Mouse (Mus musculus): Measurements from ENCODE around the gene Olfr1028. TPM values are rescaled to one million over a fixed set of nuclear protein-coding genes. Genes with fewer than 3 reads are reported as not detected.
A peak's percentile ranks its signal among the peaks of the same experiment; 100 is the strongest.

Olfr1028 gene
- polyA plus RNA-seq (2015; fragmentation: Nextera tagmentation; extraction: Ambion mirVana) = not detected in 2 replicates

DNA sequence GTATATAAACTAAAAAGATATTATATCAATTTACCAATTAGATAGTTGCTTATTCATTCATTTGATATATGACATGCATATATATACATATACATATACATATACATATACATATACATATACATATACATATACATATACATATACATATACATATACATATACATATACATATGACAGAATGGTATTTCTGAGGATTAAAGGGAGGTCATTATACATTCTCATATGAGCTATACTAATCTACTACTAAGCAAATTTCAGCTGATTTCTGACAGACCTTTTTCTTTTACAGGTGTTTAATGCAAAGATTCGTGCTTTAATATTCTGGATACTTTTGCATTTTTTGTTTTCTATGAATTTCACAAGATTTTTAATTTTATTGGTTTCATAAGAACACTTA, at the start of gene Olfr1028:
Olfr1028 (plus strand) TSS at position 301 of the 400 bp plus-strand sequence.
- Histone ChIP-seq H3K36me3 (no peaks in the 10 kb centered on the region), H3K4me2 (replicated peaks) (no peak within 1 kb of the TSS), H3K27me3 (no peaks in the 10 kb centered on the region), H3K9me3 (no peaks in the 10 kb centered on the region), H3K27ac (replicated peaks) (no peak within 1 kb of the TSS), H3K4me1 (no peaks in the 10 kb centered on the region), H3K9ac (replicated peaks) (no peak within 1 kb of the TSS), H3K4me3 (no peak within 1 kb of the TSS)
- ATAC-seq (replicated peaks) = no peak
- WGBS = 75% methylated on average over 1 of the region's 1 CpGs

DNA sequence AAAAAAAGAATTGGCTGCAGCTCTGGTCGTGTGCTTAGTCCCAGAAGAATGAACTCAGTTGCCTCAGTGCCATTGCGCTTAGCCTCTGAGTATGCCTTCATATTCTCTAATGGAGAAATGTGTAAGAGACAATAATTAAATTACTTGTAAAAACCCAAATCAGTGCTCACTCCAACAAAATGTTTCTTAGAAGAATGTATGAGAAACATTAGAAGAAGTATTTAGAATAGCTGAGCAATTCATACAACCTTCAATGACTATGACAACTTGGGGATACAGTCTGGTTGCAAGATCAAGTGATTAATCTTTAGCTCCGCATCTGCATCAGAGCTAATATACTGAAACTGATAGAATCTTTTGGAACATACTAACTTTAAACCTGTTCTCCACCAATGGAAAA, 45.3 kb upstream of the Olfr1028 start, which contains the start of gene Olfr1024:
Olfr1024 (minus strand) TSS at position 101 of the 400 bp plus-strand sequence.
- H3K4me2 ChIP-seq (replicated peaks) = no peak within 1 kb of the TSS
- no peaks in the 10 kb centered on the region for H3K4me1 ChIP-seq
- H3K36me3 ChIP-seq = no peaks in the 10 kb centered on the region
- H3K4me3 ChIP-seq = no peak within 1 kb of the TSS
- no peak within 1 kb of the TSS for H3K27ac ChIP-seq (replicated peaks)
- no peaks in the 10 kb centered on the region for H3K27me3 ChIP-seq
- 89% methylated on average over 3 of the region's 3 CpGs for WGBS
- no peaks in the 10 kb centered on the region for H3K9me3 ChIP-seq
- H3K9ac ChIP-seq (replicated peaks) = no peak within 1 kb of the TSS
- ATAC-seq (replicated peaks) = no peak

DNA sequence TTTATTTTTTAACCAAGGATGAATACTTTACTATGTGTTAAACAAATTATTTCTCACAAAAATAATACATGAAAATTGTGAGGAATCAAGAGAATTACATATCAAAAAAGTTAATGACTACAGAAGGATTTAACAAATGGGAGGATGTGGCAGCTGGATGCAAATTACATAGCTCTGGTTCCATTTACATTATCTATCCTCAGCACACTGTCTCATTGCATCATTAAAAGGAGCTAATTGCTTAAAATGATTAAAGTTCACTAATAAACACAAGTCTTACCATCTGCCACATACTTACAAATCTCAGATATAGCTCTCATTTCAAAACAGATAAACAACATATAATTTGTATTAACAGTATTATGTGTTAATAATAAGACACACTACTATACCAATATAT, 37.0 kb upstream of the Olfr1028 start:
- ATAC-seq (replicated peaks) = peak; percentile 53; the same call in 1 of the 2 replicates
- Histone ChIP-seq H3K27ac (replicated peaks) (no peak overlapping the region), H3K27me3 (no peaks in the 10 kb centered on the region), H3K4me2 (replicated peaks) (no peak overlapping the region), H3K4me3 (no peak overlapping the region), H3K4me1 (no peaks in the 10 kb centered on the region), H3K9ac (replicated peaks) (no peak overlapping the region), H3K36me3 (no peaks in the 10 kb centered on the region), H3K9me3 (no peaks in the 10 kb centered on the region)

DNA sequence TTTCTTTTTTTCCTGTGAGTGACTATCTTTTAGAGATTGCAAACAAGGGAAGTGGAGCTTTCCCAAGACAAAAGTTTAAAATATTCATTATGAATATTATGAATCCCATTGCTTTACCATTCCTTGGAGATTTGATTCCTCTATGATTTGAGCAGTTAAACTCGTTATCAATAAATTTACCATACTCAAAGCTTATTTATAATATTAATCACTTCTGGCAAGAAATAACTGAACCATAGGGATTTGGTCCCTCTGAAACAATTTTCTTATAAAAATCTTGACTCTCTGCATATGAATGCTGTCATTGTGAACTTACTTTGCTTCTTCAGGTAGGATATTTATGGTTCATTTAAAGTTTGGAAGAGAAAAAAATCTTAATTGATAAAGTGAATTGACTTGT, 35.3 kb upstream of the Olfr1028 start, which contains the start of gene Olfr1025-ps1:
Olfr1025-ps1 (plus strand) TSS at position 301 of the 400 bp plus-strand sequence.
- H3K9ac ChIP-seq (replicated peaks) = no peak within 1 kb of the TSS
- no peak within 1 kb of the TSS for H3K4me2 ChIP-seq (replicated peaks)
- H3K27ac ChIP-seq (replicated peaks) = no peak within 1 kb of the TSS
- H3K4me1 ChIP-seq = no peaks in the 10 kb centered on the region
- H3K9me3 ChIP-seq = no peaks in the 10 kb centered on the region
- 55% methylated on average over 1 of the region's 1 CpGs for WGBS
- no peaks in the 10 kb centered on the region for H3K36me3 ChIP-seq
- no peak within 1 kb of the TSS for H3K4me3 ChIP-seq
- no peaks in the 10 kb centered on the region for H3K27me3 ChIP-seq
- no peak for ATAC-seq (replicated peaks)

DNA sequence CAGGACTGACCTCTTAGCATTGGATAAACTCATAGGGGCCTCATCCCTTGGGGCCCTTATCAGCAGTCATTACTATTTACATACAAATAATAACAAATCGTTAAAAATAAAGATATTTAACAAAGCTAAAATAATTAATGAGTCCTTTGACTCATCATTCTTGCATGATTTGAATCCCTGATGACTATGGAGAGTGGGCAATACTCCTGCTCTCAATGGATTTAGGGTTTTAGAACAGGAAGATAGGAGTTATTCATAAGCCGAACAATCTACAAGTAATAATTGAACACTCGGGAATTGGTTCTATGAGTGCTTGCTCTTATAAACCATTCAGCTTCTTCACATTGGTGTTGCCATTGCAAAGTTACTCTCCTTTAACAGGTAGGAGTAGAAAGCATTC, 29.0 kb upstream of the Olfr1028 start, which contains the start of gene Olfr1026:
Olfr1026 (plus strand) TSS at position 301 of the 400 bp plus-strand sequence.
- H3K4me3 ChIP-seq = no peak within 1 kb of the TSS
- H3K9ac ChIP-seq (replicated peaks) = no peak within 1 kb of the TSS
- WGBS = 85% methylated on average over 3 of the region's 3 CpGs
- H3K4me2 ChIP-seq (replicated peaks) = no peak within 1 kb of the TSS
- H3K27ac ChIP-seq (replicated peaks) = no peak within 1 kb of the TSS
- H3K4me1 ChIP-seq = no peaks in the 10 kb centered on the region
- H3K9me3 ChIP-seq = no peaks in the 10 kb centered on the region
- no peaks in the 10 kb centered on the region for H3K27me3 ChIP-seq
- H3K36me3 ChIP-seq = no peaks in the 10 kb centered on the region
- no peak for ATAC-seq (replicated peaks)

DNA sequence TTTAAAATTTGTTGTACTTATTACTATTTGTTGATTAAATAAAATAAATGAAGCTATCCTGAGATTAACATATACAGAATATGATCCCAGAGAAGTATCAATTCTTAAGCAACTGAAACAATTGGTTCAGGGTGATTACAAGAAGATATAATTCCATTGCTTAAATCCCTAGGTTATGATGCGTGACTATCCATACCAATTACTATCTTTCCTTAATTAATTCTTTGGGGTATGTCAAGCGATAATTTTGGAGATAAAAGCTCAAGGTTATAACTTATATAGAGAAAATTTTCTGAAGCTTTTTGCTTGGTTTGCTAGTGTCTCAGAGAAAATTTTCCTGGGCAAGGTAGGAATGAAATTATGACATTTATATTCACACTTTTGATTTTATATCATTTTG, 23.4 kb downstream of the Olfr1028 start, which contains the start of gene Olfr1029:
Olfr1029 (plus strand) TSS at position 301 of the 400 bp plus-strand sequence.
- Histone ChIP-seq H3K4me1 (no peaks in the 10 kb centered on the region), H3K9ac (replicated peaks) (no peak within 1 kb of the TSS), H3K9me3 (no peaks in the 10 kb centered on the region), H3K27ac (replicated peaks) (no peak within 1 kb of the TSS), H3K27me3 (no peaks in the 10 kb centered on the region), H3K4me2 (replicated peaks) (no peak within 1 kb of the TSS), H3K36me3 (no peaks in the 10 kb centered on the region), H3K4me3 (no peak within 1 kb of the TSS)
- ATAC-seq (replicated peaks) = no peak
- 86% methylated on average over 2 of the region's 2 CpGs for WGBS

DNA sequence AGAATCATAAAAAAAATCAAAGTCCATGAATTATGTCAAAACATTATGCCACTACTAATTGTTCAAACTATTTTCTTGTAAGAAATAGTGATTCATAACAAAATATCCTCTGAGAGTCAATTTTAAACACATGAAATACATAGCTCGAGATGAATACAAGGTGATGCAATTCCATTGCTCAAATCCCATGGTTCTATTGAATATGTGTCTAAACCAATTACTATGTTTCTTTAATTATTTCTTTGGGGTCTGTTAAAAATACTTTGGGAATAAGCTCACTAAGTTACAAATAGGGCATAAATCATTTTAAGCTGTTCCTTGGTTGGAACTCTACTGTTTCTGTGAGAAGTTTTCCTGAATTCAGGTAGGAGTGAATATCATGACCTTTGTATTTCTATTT, 28.7 kb downstream of the Olfr1028 start, which contains the start of gene Olfr1030:
Olfr1030 (plus strand) TSS at position 301 of the 400 bp plus-strand sequence.
- H3K36me3 ChIP-seq = no peaks in the 10 kb centered on the region
- WGBS = 72% methylated on average over 1 of the region's 1 CpGs

DNA sequence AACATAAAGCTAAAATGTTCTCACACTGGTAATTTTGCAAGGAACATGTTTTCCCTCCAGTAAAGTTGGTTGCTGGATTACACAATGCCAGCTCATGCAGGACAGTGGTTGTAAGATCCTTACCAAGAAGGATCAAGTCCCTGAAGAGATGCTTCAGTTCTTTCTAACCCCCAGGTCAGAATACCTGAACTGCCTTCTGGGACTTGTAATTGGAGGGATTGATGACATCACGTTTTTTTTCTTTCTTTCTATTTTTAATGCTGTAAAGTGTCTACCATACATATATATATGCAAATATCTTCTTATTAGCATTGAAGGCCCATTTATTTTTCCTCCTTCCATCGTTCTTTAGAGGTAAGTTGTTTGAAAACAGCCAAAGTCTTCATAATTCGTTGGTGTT, 39.8 kb downstream of the Olfr1028 start, which contains the start of gene Olfr1031:
Olfr1031 (plus strand) TSS at position 301 of the 400 bp plus-strand sequence.
- 61% methylated on average over 3 of the region's 3 CpGs for WGBS
- Histone ChIP-seq H3K4me2 (replicated peaks) (no peak within 1 kb of the TSS), H3K27me3 (no peaks in the 10 kb centered on the region), H3K4me1 (no peaks in the 10 kb centered on the region), H3K36me3 (no peaks in the 10 kb centered on the region), H3K9ac (replicated peaks) (no peak within 1 kb of the TSS), H3K4me3 (no peak within 1 kb of the TSS), H3K9me3 (no peaks in the 10 kb centered on the region), H3K27ac (replicated peaks) (no peak within 1 kb of the TSS)
- no peak for ATAC-seq (replicated peaks)

More for the DNA sequence above, 28.7 kb downstream of the Olfr1028 start, which contains the start of gene Olfr1030:
- Histone ChIP-seq H3K27me3 (no peaks in the 10 kb centered on the region), H3K9ac (replicated peaks) (no peak within 1 kb of the TSS), H3K4me2 (replicated peaks) (no peak within 1 kb of the TSS), H3K27ac (replicated peaks) (no peak within 1 kb of the TSS), H3K4me1 (no peaks in the 10 kb centered on the region), H3K4me3 (no peak within 1 kb of the TSS), H3K9me3 (no peaks in the 10 kb centered on the region)
- no peak for ATAC-seq (replicated peaks)

Other genes starting within 250 kb of the Olfr1028 start
- not detected in 2 replicates for gene Olfr1009, start 235.0 kb upstream of the Olfr1028 start, polyA plus RNA-seq (2015; fragmentation: Nextera tagmentation; extraction: Ambion mirVana)
- not detected in 2 replicates for gene Olfr1012, start 187.7 kb upstream of the Olfr1028 start, polyA plus RNA-seq (2015; fragmentation: Nextera tagmentation; extraction: Ambion mirVana)
- gene Olfr1013, start 183.3 kb upstream of the Olfr1028 start, polyA plus RNA-seq (2015; fragmentation: Nextera tagmentation; extraction: Ambion mirVana) = not detected in 2 replicates
- gene Olfr1014, start 177.7 kb upstream of the Olfr1028 start, polyA plus RNA-seq (2015; fragmentation: Nextera tagmentation; extraction: Ambion mirVana) = not detected in 2 replicates
- gene Olfr1015, start 168.4 kb upstream of the Olfr1028 start, polyA plus RNA-seq (2015; fragmentation: Nextera tagmentation; extraction: Ambion mirVana) = not detected in 2 replicates
- not detected in 2 replicates for gene Olfr1016, start 147.9 kb upstream of the Olfr1028 start, polyA plus RNA-seq (2015; fragmentation: Nextera tagmentation; extraction: Ambion mirVana)
- gene Olfr1018, start 132.0 kb upstream of the Olfr1028 start, polyA plus RNA-seq (2015; fragmentation: Nextera tagmentation; extraction: Ambion mirVana) = not detected in 2 replicates
- not detected in 2 replicates for gene Olfr1019, start 105.0 kb upstream of the Olfr1028 start, polyA plus RNA-seq (2015; fragmentation: Nextera tagmentation; extraction: Ambion mirVana)
- gene Olfr1020, start 103.4 kb upstream of the Olfr1028 start, polyA plus RNA-seq (2015; fragmentation: Nextera tagmentation; extraction: Ambion mirVana) = not detected in 2 replicates
- not detected in 2 replicates for gene Olfr1022, start 81.8 kb upstream of the Olfr1028 start, polyA plus RNA-seq (2015; fragmentation: Nextera tagmentation; extraction: Ambion mirVana)
- gene Olfr1023, start 64.8 kb upstream of the Olfr1028 start, polyA plus RNA-seq (2015; fragmentation: Nextera tagmentation; extraction: Ambion mirVana) = not detected in 2 replicates
- gene Olfr1024, start 45.4 kb upstream of the Olfr1028 start, polyA plus RNA-seq (2015; fragmentation: Nextera tagmentation; extraction: Ambion mirVana) = not detected in 2 replicates
- not detected in 2 replicates for gene Olfr1025-ps1, start 35.2 kb upstream of the Olfr1028 start, polyA plus RNA-seq (2015; fragmentation: Nextera tagmentation; extraction: Ambion mirVana)
- not detected in 2 replicates for gene Olfr1026, start 28.9 kb upstream of the Olfr1028 start, polyA plus RNA-seq (2015; fragmentation: Nextera tagmentation; extraction: Ambion mirVana)
- gene Olfr1029, start 23.5 kb downstream of the Olfr1028 start, polyA plus RNA-seq (2015; fragmentation: Nextera tagmentation; extraction: Ambion mirVana) = not detected in 2 replicates
- gene Olfr1030, start 28.8 kb downstream of the Olfr1028 start, polyA plus RNA-seq (2015; fragmentation: Nextera tagmentation; extraction: Ambion mirVana) = not detected in 2 replicates
- gene Olfr1031, start 39.9 kb downstream of the Olfr1028 start, polyA plus RNA-seq (2015; fragmentation: Nextera tagmentation; extraction: Ambion mirVana) = not detected in 2 replicates
- not detected in 2 replicates for gene Olfr1032, start 55.1 kb downstream of the Olfr1028 start, polyA plus RNA-seq (2015; fragmentation: Nextera tagmentation; extraction: Ambion mirVana)
- not detected in 2 replicates for gene Olfr1033, start 70.2 kb downstream of the Olfr1028 start, polyA plus RNA-seq (2015; fragmentation: Nextera tagmentation; extraction: Ambion mirVana)
- not detected in 2 replicates for gene Olfr1034, start 95.4 kb downstream of the Olfr1028 start, polyA plus RNA-seq (2015; fragmentation: Nextera tagmentation; extraction: Ambion mirVana)
- not detected in 2 replicates for gene Olfr1036, start 123.6 kb downstream of the Olfr1028 start, polyA plus RNA-seq (2015; fragmentation: Nextera tagmentation; extraction: Ambion mirVana)
- not detected in 2 replicates for gene Olfr1037, start 136.9 kb downstream of the Olfr1028 start, polyA plus RNA-seq (2015; fragmentation: Nextera tagmentation; extraction: Ambion mirVana)
- gene Olfr1039, start 185.5 kb downstream of the Olfr1028 start, polyA plus RNA-seq (2015; fragmentation: Nextera tagmentation; extraction: Ambion mirVana) = not detected in 2 replicates
- not detected in 2 replicates for gene Olfr1040, start 196.3 kb downstream of the Olfr1028 start, polyA plus RNA-seq (2015; fragmentation: Nextera tagmentation; extraction: Ambion mirVana)
- gene Olfr1042, start 211.4 kb downstream of the Olfr1028 start, polyA plus RNA-seq (2015; fragmentation: Nextera tagmentation; extraction: Ambion mirVana) = not detected in 2 replicates
- not detected in 2 replicates for gene Olfr1043, start 217.1 kb downstream of the Olfr1028 start, polyA plus RNA-seq (2015; fragmentation: Nextera tagmentation; extraction: Ambion mirVana)
- gene Olfr1044, start 227.4 kb downstream of the Olfr1028 start, polyA plus RNA-seq (2015; fragmentation: Nextera tagmentation; extraction: Ambion mirVana) = not detected in 2 replicates
- gene Olfr52, start 235.2 kb downstream of the Olfr1028 start, polyA plus RNA-seq (2015; fragmentation: Nextera tagmentation; extraction: Ambion mirVana) = not detected in 2 replicates